Mouse (Mus musculus) retina, postnatal 1 day (tissue): ENCODE results near the gene Vstm5.
"Not testable (repeated sequence)": the region's sequence is repeated elsewhere in the genome, so short reads cannot be mapped to it uniquely, and the experiment has no call there.

Experiments used
- DNase-seq: peaks from one replicate; pipeline ENCODE4 v3.0.0-alpha.2; 2012

Gene Vstm5

DNA sequence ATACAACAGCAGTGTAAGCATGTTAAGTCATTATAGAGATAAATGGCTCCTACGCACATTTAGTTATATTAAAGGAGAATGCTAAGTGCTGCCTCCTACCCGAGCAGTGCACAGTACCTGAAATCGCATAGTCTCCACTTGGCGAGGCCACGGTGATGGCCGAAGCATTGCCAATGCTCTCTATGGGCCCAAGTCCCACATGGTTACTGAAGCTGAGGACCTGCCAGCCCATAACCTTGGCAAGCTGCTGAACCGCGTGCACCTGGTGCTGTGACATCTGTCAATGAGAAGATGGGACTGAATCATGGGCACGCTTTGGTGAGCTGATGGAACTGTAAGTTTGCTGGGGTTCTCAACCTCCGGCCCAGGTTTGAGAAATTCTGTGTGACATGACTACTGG lies 24.6 kb downstream of the Vstm5 start:
- DNase-seq: no peak

DNA sequence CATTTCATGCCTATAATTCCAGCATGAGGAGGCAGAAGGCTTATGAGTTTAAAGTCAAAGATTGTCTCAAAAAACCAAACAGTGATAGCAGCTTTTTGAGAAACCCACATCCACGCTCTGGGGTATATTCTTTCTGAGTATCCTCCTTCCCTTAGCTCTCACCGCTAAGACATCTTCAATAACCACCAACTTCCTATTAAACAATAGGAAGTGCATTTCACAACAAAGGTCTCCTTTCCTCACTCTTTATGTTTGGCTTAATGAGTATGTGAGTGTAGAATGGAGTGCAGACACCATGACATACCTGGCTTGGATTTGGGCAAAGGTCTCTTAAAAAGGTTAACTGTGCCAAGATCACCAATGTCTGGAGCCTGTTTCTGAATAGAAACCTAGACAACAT lies 35.1 kb downstream of the Vstm5 start:
- no peak for DNase-seq

DNA sequence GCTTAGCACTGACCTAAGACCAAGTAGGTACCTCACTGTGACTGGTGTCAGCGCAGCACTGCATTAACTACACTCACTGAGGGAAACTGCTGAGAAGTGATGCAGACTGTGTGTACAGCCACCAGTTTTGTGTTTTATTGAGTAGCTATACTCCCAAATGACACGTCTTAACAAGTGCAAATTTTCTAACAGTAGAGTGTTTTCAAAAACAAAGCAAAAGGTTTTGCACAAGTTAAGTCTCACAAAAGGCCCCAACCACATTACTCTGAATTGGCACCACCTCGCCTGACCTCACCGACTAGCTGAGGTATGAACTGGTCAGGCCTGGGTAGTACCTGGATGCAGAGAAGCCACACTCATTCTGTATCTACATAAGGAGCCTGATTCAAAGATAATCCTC lies 38.0 kb downstream of the Vstm5 start:
- DNase-seq: no peak

DNA sequence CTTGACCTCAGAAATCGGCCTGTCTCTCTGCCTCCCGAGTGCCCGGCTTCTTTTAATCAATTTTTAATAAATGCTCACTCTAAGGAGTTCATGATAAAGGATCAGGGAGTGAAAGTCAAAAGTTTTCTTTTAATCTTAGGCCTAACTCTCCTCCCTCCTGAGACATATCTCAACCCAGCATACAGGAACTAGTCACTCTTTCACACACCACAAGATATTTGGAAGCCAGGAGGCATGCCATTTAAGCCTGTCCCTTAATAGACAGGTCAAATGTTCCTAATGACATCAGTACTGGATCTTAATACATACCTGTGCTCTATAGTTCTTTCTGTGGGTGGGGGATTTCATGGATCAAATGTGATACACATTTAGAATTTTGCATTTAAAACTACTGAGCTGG lies 39.5 kb downstream of the Vstm5 start:
- no peak for DNase-seq

DNA sequence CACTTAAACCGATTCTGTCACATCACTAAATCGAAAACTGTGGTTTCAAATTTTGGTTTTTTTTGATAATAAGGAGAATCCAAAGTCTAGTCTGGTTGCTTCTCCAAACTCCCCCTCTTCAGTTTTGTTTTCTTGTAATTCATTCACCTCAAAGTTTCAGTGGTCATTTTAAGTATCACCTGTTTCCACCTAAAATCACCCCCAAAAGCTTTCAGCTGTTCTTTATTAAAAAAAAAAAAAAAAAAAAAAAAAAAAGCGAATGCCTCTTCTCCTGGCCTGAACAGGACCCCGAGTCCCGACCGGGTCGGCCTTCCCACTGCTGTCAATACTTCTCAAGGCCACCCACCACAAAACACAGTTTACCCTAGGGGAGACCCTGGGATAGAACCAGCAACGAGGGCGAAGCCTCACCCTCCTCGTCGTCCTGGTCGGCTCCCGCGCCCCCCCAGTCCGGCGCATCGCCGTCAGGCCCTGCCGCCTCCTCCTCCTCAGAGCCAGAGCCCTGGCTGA lies 40.3 kb downstream of the Vstm5 start:
- DNase-seq: no peak

DNA sequence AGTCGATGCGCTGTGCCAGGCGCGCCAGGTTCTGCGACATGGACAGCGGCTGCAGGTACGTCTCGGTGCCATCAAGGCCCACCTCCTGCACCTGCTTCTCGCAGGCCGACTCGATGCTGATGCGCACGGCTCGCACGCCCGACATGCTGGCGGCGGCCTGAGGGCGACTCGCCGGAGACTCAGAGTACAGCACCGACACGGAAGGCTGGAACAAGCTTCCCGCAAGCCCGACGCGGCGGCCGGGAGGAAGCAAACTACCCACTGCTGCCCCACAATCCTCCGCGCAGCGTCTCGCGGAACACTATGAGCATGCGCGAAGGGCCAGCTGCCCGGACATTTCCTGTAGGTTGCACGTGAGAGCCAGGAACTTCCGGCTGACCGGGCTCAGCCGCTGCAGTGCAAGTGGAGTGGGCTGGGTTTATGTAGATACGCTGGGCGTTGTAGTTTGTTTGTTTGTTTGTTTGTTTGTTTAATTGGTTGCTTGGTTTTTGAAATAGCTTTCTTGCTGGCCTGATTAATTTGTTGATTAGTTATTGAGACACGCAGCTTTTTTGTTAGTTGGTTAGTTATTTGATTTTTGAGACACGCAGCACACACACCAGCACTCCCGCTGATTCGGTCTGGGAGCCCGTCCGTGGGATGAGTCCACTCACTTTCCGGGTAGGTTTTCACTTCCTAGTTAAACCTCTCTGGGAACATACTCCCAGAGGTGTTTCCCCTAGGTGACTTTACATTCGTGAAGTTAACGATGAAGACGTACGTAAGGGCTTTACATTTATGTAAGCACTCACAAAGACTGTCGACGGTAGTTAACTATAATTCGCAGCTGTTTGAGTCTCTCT lies 41.0 kb downstream of the Vstm5 start, which contains the start of gene Med17:
Gene Med17, minus strand, starts transcription at position 283 of the 842 bp plus-strand sequence.
- DNase-seq: peak; percentile 98

DNA sequence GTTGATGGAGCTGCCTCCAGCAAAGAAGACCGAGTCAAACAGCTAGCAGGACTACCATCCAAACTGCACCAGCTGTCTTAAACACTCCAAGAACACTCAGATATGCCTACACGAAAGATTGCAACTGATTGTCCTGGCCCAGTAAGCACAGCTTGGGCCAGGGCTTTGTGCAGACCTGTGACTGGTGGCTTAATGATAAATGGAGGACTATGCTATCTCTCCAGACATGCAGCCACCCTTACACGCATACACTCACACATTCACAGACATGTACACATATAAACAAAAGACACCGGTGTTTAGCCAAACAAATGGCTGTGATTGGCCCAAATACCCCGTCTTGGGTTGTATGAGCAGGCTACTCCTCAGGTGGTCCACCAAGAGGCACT lies 41.6 kb downstream of the Vstm5 start:
- no peak for DNase-seq

DNA sequence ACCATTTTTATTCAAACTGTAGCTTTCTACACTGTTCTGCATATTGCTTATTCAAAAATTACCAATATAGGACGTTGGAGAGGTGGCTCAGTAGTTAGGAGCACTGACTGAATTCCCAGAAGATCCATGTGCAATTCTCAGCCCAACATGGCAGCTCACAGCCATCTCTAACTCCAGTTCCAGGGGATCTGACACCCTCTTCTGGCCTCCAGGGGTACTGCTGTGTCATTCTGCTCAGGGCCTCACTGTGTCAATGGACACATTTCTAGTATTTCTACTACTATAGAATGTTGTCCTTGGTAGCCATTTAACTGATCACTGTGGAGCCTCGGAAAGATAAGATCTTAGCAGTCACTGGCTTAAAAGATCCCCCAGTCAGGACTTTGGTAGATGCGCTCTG lies 46.6 kb downstream of the Vstm5 start:
- DNase-seq: no peak

DNA sequence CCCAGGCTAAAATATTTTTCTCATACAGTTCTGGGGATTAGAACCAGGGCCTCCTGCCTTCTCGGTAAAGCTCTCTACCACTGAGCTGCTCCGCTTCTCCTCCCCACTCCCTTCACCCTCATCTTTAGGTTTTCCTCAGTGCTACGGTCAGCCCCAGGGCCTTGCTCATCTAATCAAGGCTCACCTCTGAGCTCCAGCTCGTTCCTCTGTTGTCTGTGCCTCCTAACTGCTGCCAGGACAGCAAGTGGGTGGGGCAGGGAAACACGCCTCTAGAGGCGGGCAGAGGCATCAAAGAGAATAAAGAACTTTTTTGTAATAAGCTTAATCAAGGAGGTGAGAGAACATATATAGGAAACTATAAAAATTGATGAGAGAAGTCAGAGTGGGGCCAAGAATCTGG lies 49.0 kb downstream of the Vstm5 start:
- DNase-seq: no peak

DNA sequence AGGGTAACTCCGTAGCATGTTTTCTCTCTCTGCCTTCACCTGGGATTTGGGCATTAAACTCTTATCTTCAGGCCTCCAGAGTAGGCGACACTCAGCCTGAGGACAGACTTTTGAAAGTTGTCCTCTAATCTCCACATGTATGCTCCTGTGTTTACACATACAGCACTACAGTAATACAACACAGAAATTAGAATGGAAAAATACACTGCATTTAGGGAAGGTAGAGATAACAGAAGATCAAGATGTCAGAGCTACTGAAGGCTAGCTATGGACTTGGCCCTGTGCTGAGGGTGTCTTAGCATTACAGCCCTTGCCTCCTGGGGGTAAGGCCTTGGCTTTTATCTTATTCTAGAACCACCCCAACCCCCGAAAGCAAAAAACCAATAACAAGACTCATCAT lies 49.6 kb downstream of the Vstm5 start:
- DNase-seq: no peak

DNA sequence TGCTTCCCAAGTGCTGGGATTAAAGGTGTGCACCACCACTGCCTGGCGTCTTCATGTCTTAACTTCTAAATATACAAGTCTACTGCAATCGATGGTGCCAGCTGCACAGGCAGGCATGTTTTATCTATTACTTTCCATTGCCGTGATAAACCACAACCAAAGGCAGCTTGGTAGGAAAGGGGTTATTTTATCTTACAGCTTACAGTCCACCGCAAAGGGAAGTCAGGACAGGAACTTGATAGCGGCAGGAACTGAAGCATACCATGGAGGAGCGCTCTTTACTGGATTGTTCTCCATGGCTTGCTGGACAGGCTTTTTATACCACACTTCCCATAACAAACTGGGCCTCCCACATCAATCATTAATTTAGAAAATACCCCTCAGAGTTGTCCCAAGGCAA lies 50.4 kb downstream of the Vstm5 start:
- no peak for DNase-seq

DNA sequence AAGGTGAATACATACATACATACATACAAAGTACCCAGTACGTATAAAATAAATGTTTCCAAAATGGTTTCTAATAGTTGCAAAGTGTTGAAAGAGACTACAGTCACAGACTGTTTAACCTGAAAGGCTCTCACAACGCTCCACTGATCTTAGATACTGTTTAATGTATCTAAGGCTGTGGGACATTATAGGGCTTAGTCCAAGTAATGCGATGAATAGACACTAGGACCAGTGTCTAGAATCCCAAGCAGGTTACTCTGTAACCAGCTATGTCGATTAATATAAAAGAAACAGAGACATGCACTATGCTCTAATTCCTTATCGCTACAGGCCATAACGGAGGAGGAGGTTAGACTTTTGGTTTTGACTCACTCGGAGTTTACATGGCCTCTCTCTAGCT lies 58.3 kb downstream of the Vstm5 start:
- no peak for DNase-seq

DNA sequence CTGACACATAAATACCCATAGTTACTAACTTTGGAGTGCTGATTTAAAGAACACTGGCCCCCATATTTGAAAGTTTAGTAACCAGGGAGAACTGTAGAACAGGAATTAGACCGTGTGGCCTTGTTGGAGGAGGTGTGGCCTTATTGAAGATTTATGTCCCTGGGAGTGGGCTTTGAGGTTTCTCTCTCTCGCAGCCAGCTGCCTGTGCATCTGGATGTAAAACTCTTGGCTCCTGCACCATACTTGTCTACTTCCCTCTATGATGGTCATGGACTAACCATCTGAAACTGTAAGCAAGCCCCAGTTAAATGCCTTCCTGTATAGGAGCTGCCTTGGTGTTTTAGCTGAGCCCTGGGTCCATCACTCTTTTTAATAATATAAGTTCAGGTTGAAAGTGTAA lies 59.6 kb downstream of the Vstm5 start:
- DNase-seq: no peak

DNA sequence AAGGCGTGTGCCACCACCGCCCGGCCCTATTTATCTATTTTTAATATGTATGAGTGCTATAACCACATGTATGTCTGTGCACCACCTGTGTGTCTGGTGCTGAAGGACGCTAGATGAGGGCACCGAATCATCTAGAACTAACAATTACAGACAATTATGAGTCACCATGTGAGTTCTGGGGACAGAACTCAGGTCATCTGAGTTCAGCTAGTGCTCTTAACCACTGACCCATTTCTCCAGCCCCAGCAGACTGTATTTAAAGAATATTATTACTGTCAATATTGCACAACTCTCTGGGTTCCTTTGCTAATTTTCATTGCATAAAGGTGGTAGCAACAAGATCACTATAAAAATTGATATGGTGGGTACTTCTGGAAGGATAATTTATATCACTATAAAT lies 61.2 kb downstream of the Vstm5 start:
- no peak for DNase-seq

DNA sequence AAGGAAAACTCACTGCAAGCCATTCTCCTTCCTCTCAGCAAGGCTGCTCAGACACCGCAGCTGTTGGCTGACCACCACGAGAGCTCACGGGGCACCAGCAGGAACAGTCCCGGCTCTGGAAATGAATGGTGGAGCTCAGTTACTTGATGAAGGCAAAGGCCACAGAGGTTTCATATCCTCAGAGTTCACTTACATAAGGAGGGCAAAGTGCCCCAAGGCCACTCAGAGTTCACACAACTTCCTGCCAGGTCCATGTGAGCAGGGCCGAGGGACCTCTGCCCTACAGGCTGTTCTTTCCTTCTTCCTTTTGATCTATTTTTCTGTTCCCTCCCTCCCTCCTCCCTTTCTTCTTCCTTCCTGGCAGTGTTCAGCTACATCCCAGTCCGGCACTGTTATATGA lies 62.6 kb downstream of the Vstm5 start:
- DNase-seq: no peak

DNA sequence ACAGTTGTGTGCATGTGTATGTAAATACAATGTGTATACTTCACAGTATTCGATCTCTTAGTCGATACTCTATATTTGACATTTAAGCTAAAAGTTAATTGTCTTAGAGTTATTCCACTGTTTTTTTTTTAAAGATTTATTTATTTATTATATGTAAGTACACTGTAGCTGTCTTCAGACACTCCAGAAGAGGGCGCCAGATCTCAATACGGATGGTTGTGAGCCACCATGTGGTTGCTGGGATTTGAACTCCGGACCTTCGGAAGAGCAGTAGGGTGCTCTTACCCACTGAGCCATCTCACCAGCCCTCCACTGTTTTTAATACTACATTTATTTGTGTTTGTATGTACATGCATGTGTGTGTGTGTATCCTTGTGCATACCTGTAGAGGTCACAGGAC lies 63.2 kb downstream of the Vstm5 start:
- DNase-seq: not testable (repeated sequence)

DNA sequence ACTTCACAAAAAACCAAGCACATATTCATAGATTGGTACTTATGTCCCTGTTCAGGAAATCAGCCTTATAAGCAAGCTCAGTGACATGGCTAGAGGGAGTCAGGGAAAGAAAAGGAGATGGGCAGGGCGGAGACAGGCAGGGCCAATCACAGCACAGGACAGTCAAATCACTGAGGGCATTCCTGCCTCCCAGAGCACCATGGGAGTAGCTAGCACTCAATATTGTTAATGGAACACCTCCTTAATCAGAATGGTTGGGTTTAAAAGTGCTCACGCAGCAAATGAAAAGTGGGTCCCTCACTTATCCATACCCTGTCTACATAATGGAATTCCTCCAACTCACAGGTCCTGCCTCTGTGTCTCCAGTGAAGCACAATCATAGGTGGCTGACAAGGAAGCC lies 64.0 kb downstream of the Vstm5 start:
- DNase-seq: no peak

DNA sequence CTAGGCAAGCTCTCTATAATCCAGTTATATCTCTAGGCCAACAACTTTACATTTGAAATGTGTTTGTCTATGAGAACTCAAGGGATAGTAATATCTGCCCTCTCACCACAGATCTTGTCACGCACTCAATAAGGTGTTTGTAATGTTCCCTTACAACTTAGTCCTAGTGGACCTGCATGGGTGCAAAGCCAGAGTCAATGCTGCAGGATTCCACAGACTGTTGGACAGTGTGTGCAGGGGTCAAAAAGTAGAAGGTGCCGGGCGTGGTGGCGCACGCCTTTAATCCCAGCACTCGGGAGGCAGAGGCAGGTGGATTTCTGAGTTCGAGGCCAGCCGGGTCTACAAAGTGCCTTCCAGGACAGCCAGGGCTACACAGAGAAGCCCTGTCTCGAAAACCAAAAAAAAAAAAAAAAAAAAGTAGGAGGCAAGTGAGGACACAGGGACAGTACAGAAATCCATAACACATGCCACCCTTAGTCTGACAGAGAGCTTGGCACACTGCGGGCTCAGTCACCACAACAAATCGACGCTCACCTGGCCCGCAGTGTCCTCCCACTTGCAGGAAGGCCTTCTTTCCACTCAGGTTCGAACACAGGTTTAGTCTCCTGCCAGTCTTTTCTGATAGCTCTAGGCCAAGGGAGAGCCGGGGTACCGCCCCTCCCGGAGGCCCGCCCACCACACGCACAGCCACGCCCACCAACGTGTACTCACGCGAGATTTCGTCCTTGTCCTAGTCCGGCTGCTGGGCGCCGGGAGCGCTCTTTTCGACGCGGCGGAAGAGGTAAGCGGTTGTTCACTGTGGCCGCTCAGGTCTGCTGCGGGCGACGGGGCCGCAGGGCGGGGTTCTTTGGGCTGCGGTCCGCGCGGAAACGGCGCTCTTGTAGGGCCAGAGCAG lies 66.9 kb downstream of the Vstm5 start, which contains the start of gene Taf1d:
Gene Taf1d, plus strand, starts transcription at position 712 of the 895 bp plus-strand sequence.
- DNase-seq: peak; percentile 96

DNA sequence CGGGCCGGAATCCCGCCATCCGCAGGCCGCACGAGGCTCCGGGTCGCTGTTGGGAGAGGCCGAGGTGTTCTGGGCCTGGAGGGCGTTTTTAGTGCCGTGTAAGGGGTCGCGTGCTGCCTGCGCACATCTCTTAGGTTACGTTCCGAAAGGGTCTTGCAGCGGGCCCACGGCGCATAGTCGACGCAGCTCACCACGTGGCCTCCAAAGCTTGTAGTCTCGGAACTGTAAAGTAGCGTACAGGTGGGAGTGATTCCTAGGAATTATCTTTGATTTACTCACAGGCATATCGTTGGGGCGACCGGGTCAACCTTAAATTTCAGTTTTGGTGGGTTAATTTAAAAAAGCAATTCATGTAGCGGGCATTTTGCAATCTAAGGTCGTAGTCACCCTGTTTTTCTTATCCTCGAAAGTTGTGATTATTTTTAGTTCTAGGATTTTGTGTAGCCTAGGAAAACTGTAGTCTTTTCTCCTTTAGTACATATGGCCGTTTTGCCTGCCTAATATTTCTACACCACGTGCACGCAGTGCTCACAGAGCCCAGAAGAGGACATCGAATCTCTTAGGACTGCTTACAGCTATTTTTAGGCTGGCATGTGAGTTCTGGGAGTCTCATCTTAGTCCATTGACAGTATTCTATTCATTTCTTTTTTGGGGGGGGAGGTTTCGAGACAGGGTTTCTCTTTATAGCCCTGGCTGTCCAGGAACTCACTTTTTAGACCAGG lies 67.7 kb downstream of the Vstm5 start, which contains the start of gene 4931406C07Rik:
Gene 4931406C07Rik, minus strand, starts transcription at position 51 of the 722 bp plus-strand sequence.
- peak; percentile 17 for DNase-seq

DNA sequence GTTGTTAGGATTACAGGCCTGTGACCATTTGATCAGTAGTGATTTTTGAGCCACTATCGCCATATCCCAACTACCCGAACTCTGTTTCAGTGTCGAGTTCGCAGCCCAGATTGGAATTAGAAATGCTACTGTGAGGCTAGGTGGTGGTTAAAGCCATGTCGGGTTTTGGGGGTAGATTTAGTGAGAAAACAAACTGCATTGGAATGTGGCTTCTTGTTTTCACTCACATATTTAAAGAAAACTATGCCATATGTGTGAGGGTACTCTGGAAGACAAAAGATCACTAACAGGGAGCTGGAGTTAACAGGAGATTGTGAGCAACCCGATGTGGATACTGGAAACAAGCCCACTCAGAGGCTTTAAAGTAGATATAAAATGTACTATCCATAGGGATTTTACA lies 68.4 kb downstream of the Vstm5 start:
- DNase-seq: no peak

DNA sequence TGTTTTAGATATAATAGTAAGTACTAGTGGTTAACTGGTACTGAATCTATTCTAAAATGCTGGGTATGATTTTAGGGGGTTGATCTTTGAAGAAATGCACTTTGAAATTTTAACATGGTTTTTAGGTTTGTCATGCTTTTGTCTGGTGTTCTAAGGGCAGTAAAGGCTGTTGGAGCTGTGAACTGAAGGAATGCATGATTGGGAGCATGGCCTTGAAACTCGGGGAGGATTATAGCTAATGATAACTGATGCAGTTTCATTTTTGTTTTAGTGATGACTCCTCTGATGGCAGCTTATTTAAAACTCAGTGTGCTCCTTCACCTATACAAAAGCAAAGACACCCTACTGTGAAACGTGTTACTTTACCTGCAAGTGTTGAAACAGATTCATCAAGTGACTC lies 69.4 kb downstream of the Vstm5 start:
- DNase-seq: no peak
